Mouse (Mus musculus) neural tube, embryonic 14.5 days (tissue): Measurements from ENCODE around the gene Prkab1. TPM values are rescaled to one million over a fixed set of nuclear protein-coding genes. Genes with fewer than 3 reads are reported as not detected.

Experiments used
- ATAC-seq: fragments of 200-750 bp; cut with Nextera tagmentation; 2 replicates; pipeline ENCODE4 v1.8.0; 2017; ENCODE audit warnings: low read depth, mild to moderate bottlenecking, moderate TSS enrichment, moderate library complexity
- H3K27ac ChIP-seq: fragments of 300-500 bp; sonication (generic); 2 replicates; pipeline ENCODE4 v1.5.1; 2014; ENCODE audit warnings: low read depth, mild to moderate bottlenecking, control low read depth, low read length, moderate library complexity, mixed read lengths
- H3K27me3 ChIP-seq: fragments of 300-500 bp; sonication (generic); 2 replicates; pipeline ENCODE4 v1.6.1; 2014; ENCODE audit warnings: low read length; ENCODE audit not compliant: control insufficient read depth, insufficient read depth
- H3K36me3 ChIP-seq: fragments of 300-500 bp; sonication (generic); 2 replicates; pipeline ENCODE4 v1.6.1; 2014; ENCODE audit warnings: low read length, mixed read lengths; ENCODE audit not compliant: control insufficient read depth, insufficient read depth
- H3K4me1 ChIP-seq: fragments of 300-500 bp; sonication (generic); 2 replicates; pipeline ENCODE4 v1.6.1; 2014; ENCODE audit warnings: low read length; ENCODE audit not compliant: control insufficient read depth, insufficient read depth
- H3K4me2 ChIP-seq: fragments of 300-500 bp; sonication (generic); 2 replicates; pipeline ENCODE4 v1.6.1; 2014; ENCODE audit warnings: mild to moderate bottlenecking, low read depth, low read length, control low read depth
- H3K4me3 ChIP-seq: fragments of 300-500 bp; sonication (generic); 2 replicates; pipeline ENCODE4 v1.5.1; 2014; ENCODE audit warnings: low read depth, low read length, control low read depth, mixed read lengths
- H3K9ac ChIP-seq: fragments of 300-500 bp; sonication (generic); replicated peaks from 2 replicates; pipeline ENCODE4 v1.6.1; 2014; ENCODE audit warnings: low read depth, mild to moderate bottlenecking, control low read depth, low read length, mixed read lengths
- H3K9me3 ChIP-seq: fragments of 300-500 bp; sonication (generic); 2 replicates; pipeline ENCODE4 v1.6.1; 2016; ENCODE audit warnings: low read length; ENCODE audit not compliant: control insufficient read depth
- WGBS: fragments of 180-500 bp; shearing (Covaris S2); extraction: QIAGEN DNeasy Blood & Tissue Kit; methylation state at CpG from one replicate; pipeline ENCODE4 v1.1.7; 2014; 5-methylcytosine and 5-hydroxymethylcytosine counted together
- polyA plus RNA-seq: library from polyadenylated mRNA; unstranded; fragments of >200 nt; fragmentation: Nextera tagmentation; extraction: Ambion mirVana; gene quantifications from 2 replicates; pipeline ENCODE4 v1.2.1, GENCODE M21; 2014

Prkab1 gene
- polyA plus RNA-seq, 1 experiment from 2014 or later, result 53.3 TPM

DNA sequence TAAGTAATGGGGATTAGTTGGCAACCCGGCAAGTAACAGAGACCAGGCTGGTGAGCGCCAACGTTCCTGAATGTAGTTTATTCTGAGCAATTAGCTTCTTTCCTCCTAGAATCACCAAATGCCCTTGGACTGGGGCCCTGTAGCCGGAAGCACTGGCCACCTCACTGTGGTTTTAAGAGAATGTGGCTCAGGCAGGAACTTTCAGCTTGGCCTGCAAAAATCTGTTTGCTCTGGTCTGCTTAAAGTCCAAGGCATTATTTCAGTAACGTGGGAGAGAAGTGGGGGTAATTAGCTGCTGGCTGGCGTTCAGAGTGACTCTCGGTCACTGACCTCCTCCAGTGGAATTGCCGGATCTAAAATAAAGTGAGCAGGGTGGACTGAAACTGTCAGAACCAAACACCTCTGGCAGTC lies 1.1 kb downstream of the Prkab1 start:
- ATAC-seq, result no peak
- WGBS, result 29% methylated on average over 8 of the region's 8 CpGs
- Histone ChIP-seq H3K4me1 (peaks cover 12% of the 10 kb centered on the region), H3K4me2 (peak overlapping the region; percentile 97), H3K27ac (no peak overlapping the region), H3K9ac (peak overlapping the region; percentile 53), H3K9me3 (no peaks in the 10 kb centered on the region), H3K36me3 (peaks cover 29% of the 10 kb centered on the region), H3K4me3 (peak overlapping the region; percentile 63), H3K27me3 (no peaks in the 10 kb centered on the region)

DNA sequence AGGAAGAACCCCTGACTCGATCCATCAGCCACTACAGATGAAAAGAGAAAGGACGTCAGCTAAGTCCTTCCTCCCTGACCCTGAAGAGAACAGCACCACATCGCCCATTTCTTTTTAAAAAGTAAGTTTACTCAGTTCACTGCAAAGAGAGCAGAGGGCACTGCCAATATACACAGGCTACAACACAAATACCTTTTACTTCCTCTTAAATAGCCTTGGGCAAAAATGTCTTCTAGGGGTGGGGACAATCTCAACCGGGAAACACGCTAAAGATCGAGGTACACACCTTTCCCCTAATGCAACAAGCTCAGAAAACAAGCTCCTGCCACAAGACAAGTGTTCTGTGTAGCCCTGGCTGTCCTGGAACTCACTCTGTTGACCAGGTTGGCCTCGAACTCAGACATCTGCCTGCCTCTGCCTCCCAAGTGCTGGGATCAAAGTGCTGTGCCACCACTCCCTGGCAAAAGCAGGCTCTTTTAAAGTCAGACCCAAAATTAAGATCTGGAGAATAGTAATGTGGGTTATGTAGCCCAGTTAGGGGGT lies 1.6 kb downstream of the Prkab1 start:
- WGBS, result 82% methylated on average over 7 of the region's 7 CpGs
- no peaks in the 10 kb centered on the region for H3K27me3 ChIP-seq
- ATAC-seq, result no peak
- peaks cover 35% of the 10 kb centered on the region for H3K36me3 ChIP-seq
- H3K4me3 ChIP-seq, result no peak overlapping the region; the same call in 1 of the 2 replicates
- H3K9me3 ChIP-seq, result no peaks in the 10 kb centered on the region
- peaks cover 12% of the 10 kb centered on the region for H3K4me1 ChIP-seq
- peak overlapping the region; percentile 97 for H3K4me2 ChIP-seq
- no peak overlapping the region for H3K27ac ChIP-seq
- no peak overlapping the region for H3K9ac ChIP-seq

DNA sequence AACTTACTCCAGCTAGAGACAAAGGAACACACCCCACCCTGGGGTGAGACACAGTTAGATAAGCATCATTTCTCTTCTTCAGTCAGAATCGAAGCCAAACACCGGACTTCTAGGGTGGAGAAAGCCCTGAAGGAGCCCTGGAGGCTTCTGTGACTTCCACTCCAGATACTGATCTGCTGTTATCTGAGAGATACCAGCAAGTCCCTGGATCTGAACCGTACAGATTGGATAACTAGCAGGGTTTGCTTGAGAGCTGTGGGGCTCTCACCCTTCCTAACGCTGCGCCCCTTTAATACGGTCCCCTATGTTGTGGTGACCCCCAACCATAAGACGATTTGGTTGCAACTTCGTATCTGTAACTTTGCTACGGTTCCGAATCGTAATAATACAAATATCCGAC lies 2.2 kb downstream of the Prkab1 start:
- Histone ChIP-seq H3K9ac (no peak overlapping the region), H3K4me2 (no peak overlapping the region), H3K4me1 (peaks cover 12% of the 10 kb centered on the region), H3K9me3 (no peaks in the 10 kb centered on the region), H3K27me3 (no peaks in the 10 kb centered on the region), H3K27ac (no peak overlapping the region), H3K36me3 (peaks cover 40% of the 10 kb centered on the region), H3K4me3 (no peak overlapping the region)
- no peak for ATAC-seq
- 93% methylated on average over 12 of the region's 12 CpGs for WGBS

DNA sequence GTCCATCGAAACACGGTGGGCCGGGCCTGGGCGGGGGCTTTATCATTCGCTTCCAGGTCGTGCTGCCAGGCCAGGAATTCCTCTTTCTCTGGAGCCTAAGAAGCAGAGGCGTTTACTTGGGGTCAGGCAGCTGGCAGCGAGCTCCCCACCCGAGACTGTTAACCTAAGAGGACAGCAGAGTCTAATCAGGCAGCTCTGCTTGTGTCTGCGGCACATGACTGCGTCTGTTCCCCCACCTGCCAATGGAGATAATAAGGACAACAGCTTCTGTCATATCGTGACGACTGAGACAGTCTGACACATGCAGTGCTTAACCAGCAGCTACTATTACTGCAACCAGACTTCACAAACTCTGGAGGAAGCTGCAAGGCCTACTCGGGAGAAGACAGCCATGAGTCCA lies 2.8 kb downstream of the Prkab1 start:
- Histone ChIP-seq H3K9ac (no peak overlapping the region), H3K4me2 (no peak overlapping the region), H3K36me3 (peaks cover 46% of the 10 kb centered on the region), H3K9me3 (no peaks in the 10 kb centered on the region), H3K27me3 (no peaks in the 10 kb centered on the region), H3K4me3 (no peak overlapping the region), H3K27ac (no peak overlapping the region), H3K4me1 (peaks cover 12% of the 10 kb centered on the region)
- no peak for ATAC-seq
- WGBS, result 94% methylated on average over 14 of the region's 14 CpGs

DNA sequence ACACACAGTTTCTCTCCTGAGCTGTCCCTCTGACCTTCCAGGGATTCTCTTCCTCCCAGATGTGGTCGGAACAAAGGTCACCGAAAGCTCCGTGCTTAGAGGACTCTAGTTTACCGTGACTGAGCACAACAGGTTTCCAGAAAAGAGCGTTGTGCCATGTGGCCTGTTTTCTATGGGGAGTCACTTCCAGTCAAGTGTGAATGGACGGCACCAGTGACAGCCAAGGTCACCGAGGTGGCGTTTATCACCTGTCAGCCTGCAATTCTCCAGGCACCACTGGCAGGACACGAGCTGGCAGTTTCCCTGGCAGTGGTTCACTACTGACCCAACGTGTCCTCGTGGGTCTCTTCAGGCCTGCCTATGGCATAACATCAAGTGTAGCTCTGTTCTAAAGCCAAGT lies 4.9 kb downstream of the Prkab1 start:
- Histone ChIP-seq H3K36me3 (peaks cover 67% of the 10 kb centered on the region), H3K9ac (no peak overlapping the region), H3K27ac (no peak overlapping the region), H3K4me3 (no peak overlapping the region), H3K9me3 (no peaks in the 10 kb centered on the region), H3K4me1 (peaks cover 12% of the 10 kb centered on the region), H3K27me3 (no peaks in the 10 kb centered on the region), H3K4me2 (no peak overlapping the region)
- 76% methylated on average over 11 of the region's 11 CpGs for WGBS
- no peak for ATAC-seq

DNA sequence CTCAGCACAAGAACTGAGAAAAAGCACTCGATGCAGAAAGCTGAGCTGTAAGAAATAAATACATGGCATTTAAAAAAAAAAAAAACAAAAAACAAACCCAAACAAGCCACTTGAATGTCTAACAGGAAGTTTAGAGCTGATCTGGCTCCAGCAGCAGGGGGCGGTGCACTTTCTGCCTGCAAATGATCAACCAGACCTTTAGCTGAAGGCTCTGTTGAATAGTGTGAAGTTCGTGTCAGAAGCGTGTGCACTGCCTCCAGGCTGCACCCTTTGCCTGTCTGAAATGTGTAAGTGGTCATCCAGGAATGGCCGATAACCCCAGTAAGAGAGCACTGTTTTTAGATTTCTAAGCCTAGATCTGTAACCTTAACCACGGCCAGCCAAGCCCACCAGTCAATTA lies 5.5 kb downstream of the Prkab1 start:
- no peak overlapping the region for H3K27ac ChIP-seq
- H3K9me3 ChIP-seq, result no peaks in the 10 kb centered on the region
- no peak overlapping the region for H3K9ac ChIP-seq
- WGBS, result 92% methylated on average over 6 of the region's 6 CpGs
- H3K4me1 ChIP-seq, result peaks cover 12% of the 10 kb centered on the region
- H3K36me3 ChIP-seq, result peaks cover 72% of the 10 kb centered on the region
- ATAC-seq, result no peak
- no peaks in the 10 kb centered on the region for H3K27me3 ChIP-seq
- H3K4me3 ChIP-seq, result no peak overlapping the region
- H3K4me2 ChIP-seq, result no peak overlapping the region

DNA sequence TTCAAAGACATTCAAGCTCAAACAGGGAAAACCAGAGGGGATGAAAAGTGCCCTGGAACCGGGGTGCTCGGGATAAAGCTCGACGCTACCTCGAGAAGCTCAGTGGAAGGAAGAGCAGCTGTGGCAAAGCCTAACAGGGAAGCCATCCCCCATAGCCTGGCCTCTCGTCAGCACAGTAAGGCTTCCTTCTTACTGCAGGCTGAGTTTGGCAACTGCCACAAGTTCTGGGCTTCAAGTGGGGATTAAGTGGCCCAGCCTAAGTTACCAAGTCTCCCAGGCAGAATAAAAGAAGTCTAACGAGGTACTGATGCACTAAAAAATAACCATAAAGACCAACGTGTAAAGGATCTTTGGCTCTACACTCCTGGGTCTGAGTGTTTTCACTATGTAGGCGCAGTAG lies 6.1 kb downstream of the Prkab1 start:
- H3K27ac ChIP-seq, result no peak overlapping the region
- H3K4me2 ChIP-seq, result no peak overlapping the region
- peaks cover 8% of the 10 kb centered on the region for H3K4me1 ChIP-seq
- H3K36me3 ChIP-seq, result peaks cover 76% of the 10 kb centered on the region
- H3K27me3 ChIP-seq, result no peaks in the 10 kb centered on the region
- H3K9ac ChIP-seq, result no peak overlapping the region
- no peak overlapping the region for H3K4me3 ChIP-seq
- H3K9me3 ChIP-seq, result no peaks in the 10 kb centered on the region
- WGBS, result 90% methylated on average over 9 of the region's 9 CpGs
- no peak for ATAC-seq

DNA sequence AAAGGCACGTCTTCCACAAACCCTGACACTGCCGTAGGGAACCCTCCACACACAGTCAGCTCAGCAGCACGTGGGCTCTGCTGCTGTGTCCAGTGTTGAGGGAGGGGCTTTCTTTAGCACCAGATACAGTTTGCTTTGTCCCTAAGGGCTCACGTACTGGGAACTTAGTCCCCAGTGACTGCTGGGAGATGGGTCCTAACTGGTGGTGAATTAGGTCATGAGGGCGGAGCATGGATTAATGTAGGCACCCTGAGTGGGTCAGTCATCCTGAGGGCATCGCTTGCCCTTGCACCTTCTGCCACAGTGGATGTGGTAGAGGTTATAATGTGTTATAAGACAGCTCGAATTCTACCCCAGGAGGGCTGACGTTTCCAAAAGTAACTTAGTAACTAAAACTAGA lies 6.9 kb downstream of the Prkab1 start:
- WGBS, result 94% methylated on average over 8 of the region's 8 CpGs
- no peak for ATAC-seq
- Histone ChIP-seq H3K9ac (no peak overlapping the region), H3K27ac (no peak overlapping the region), H3K4me3 (no peak overlapping the region), H3K4me2 (no peak overlapping the region), H3K36me3 (peaks cover 80% of the 10 kb centered on the region), H3K9me3 (no peaks in the 10 kb centered on the region), H3K4me1 (no peaks in the 10 kb centered on the region), H3K27me3 (no peaks in the 10 kb centered on the region)

DNA sequence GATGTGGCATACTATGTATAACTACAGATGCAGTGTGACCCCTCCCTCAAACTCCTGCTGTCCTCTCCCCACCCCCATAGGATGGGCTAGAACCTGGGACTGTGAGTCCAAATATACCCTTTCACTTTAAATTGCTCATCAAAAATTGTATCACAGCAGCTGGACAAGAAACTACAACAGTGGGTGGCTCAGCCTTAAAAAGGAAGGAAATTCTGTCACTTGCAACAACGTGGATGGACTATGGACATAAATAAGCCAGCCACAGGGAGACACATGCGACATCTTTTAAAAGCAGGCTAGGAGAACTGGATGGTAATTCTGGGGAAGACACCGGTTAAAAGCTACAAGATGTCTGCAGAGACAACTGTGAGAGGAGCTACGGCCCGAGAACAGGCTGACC lies 7.8 kb downstream of the Prkab1 start:
- 96% methylated on average over 5 of the region's 5 CpGs for WGBS
- Histone ChIP-seq H3K36me3 (peaks cover 80% of the 10 kb centered on the region), H3K27me3 (no peaks in the 10 kb centered on the region), H3K4me3 (no peak overlapping the region), H3K9me3 (no peaks in the 10 kb centered on the region), H3K9ac (no peak overlapping the region), H3K4me2 (no peak overlapping the region), H3K4me1 (no peaks in the 10 kb centered on the region), H3K27ac (no peak overlapping the region)
- no peak for ATAC-seq
